Mouse (Mus musculus) CH12.LX (cell line): ENCODE data around the gene St7. TPM values are rescaled to one million over a fixed set of nuclear protein-coding genes. Genes with fewer than 3 reads are reported as not detected.
A peak's percentile ranks its signal among the peaks of the same experiment; 100 is the strongest.

Experiments
- DNase-seq: peaks from one replicate; pipeline ENCODE4 v3.0.0-alpha.2; 2013; ENCODE audit errors: extremely low read depth
- H3K27ac ChIP-seq: 2 replicates; pipeline ENCODE4 v1.5.1; 2012; ENCODE audit warnings: low read depth, mild to moderate bottlenecking, control low read depth, moderate library complexity; ENCODE audit not compliant: insufficient read depth
- H3K27me3 ChIP-seq: replicated peaks from 2 replicates; pipeline ENCODE3; 2012; ENCODE audit warnings: inconsistent platforms
- H3K36me3 ChIP-seq, 2 experiments: replicated peaks in 1 of 2; 2 replicates each; pipeline versions ENCODE3 to v1.6.1; 2012; ENCODE audit warnings: inconsistent platforms in 1 of 2, low read length in 1 of 2, mild to moderate bottlenecking in 1 of 2, mixed read lengths in 1 of 2, moderate library complexity in 1 of 2; ENCODE audit not compliant: control insufficient read depth in 1 of 2, insufficient read depth in 1 of 2
- H3K4me1 ChIP-seq, 2 experiments: 2 replicates each; pipeline ENCODE4 v1.6.1; 2012; ENCODE audit warnings: inconsistent platforms in 1 of 2, moderate library complexity in 1 of 2; ENCODE audit not compliant: insufficient read depth in 2 of 2, control insufficient read depth in 1 of 2
- H3K4me2 ChIP-seq: 2 replicates; pipeline ENCODE4 v1.6.1; 2012; ENCODE audit warnings: low read depth, mild to moderate bottlenecking, control low read depth; ENCODE audit not compliant: poor library complexity, insufficient read depth, severe bottlenecking
- H3K4me3 ChIP-seq, 3 experiments: fragments of 150-350 bp in 1 of 3; sonication (generic) in 1 of 3; replicated peaks in 1 of 3; 2 replicates each; pipeline versions ENCODE3 to v1.5.1; 2011 to 2012; ENCODE audit warnings: low read depth in 2 of 3, low read length in 2 of 3, mild to moderate bottlenecking in 2 of 3, moderate library complexity in 2 of 3, control low read depth in 1 of 3, improper control_type of control experiment in 1 of 3, inconsistent platforms in 1 of 3, mixed read lengths in 1 of 3; ENCODE audit not compliant: poor library complexity in 1 of 3
- H3K79me2 ChIP-seq: replicated peaks from 2 replicates; pipeline ENCODE4 v1.6.1; 2012; ENCODE audit warnings: mild to moderate bottlenecking, moderate library complexity; ENCODE audit not compliant: control insufficient read depth, poor library complexity, insufficient read depth, severe bottlenecking; ENCODE audit errors: extremely low read depth
- H3K9ac ChIP-seq: 2 replicates; pipeline ENCODE4 v1.6.1; 2012; ENCODE audit warnings: low read depth, mild to moderate bottlenecking, control low read depth, moderate library complexity; ENCODE audit not compliant: insufficient read depth
- H3K9me3 ChIP-seq: replicated peaks from 2 replicates; pipeline ENCODE3; 2012; ENCODE audit warnings: low read length, inconsistent platforms, mixed read lengths
- BHLHE40 ChIP-seq: IDR thresholded peaks from 2 replicates; pipeline ENCODE4 v1.6.1; 2011; ENCODE audit warnings: mild to moderate bottlenecking, low read depth, low read length, improper control_type of control experiment
- CHD1 ChIP-seq: IDR thresholded peaks from 2 replicates; pipeline ENCODE4 v1.6.1; 2012; ENCODE audit warnings: low read depth, low read length, improper control_type of control experiment, inconsistent platforms
- CHD2 ChIP-seq: IDR thresholded peaks from 2 replicates; pipeline ENCODE4 v1.6.1; 2011; ENCODE audit warnings: low read length, improper control_type of control experiment
- CTCF ChIP-seq, 2 experiments: IDR thresholded peaks in 1 of 2; conservative IDR thresholded peaks in 1 of 2; 2 replicates each; pipeline ENCODE4 v1.5.1; 2011 to 2012; ENCODE audit warnings: low read depth in 2 of 2, low read length in 2 of 2, improper control_type of control experiment in 1 of 2, inconsistent platforms in 1 of 2, mild to moderate bottlenecking in 1 of 2, moderate library complexity in 1 of 2
- E2F4 ChIP-seq: IDR thresholded peaks from 2 replicates; pipeline ENCODE4 v1.6.1; 2011; ENCODE audit warnings: low read depth, low read length, improper control_type of control experiment; ENCODE audit not compliant: insufficient replicate concordance
- EP300 ChIP-seq: IDR thresholded peaks from 2 replicates; pipeline ENCODE4 v1.6.1; 2011; ENCODE audit warnings: low read length, improper control_type of control experiment
- ETS1 ChIP-seq: conservative IDR thresholded peaks from 2 replicates; pipeline ENCODE4 v1.6.1; 2012; ENCODE audit warnings: low read depth, mild to moderate bottlenecking, inconsistent platforms, low read length, improper control_type of control experiment, moderate library complexity
- IRF4 ChIP-seq: IDR thresholded peaks from 2 replicates; pipeline ENCODE4 v1.6.1; 2014; ENCODE audit warnings: low read depth, mild to moderate bottlenecking, inconsistent platforms, low read length, improper control_type of control experiment
- JUND ChIP-seq: conservative IDR thresholded peaks from 2 replicates; pipeline ENCODE4 v1.6.1; 2011; ENCODE audit warnings: low read depth, low read length, improper control_type of control experiment
- KAT2A ChIP-seq: IDR thresholded peaks from 2 replicates; pipeline ENCODE4 v1.6.1; 2012; ENCODE audit warnings: low read length, improper control_type of control experiment, inconsistent platforms; ENCODE audit not compliant: insufficient replicate concordance
- MAFK ChIP-seq: IDR thresholded peaks from 2 replicates; pipeline ENCODE4 v1.6.1; 2011; ENCODE audit warnings: low read length, improper control_type of control experiment; ENCODE audit not compliant: insufficient replicate concordance
- MAX ChIP-seq: IDR thresholded peaks from 2 replicates; pipeline ENCODE4 v1.6.1; 2011; ENCODE audit warnings: low read length, improper control_type of control experiment
- MAZ ChIP-seq: IDR thresholded peaks from 2 replicates; pipeline ENCODE4 v1.6.1; 2012; ENCODE audit warnings: low read depth, mild to moderate bottlenecking, inconsistent platforms, low read length, improper control_type of control experiment, moderate library complexity
- MEF2A ChIP-seq: IDR thresholded peaks from 2 replicates; pipeline ENCODE4 v1.6.1; 2014; ENCODE audit warnings: low read depth, mild to moderate bottlenecking, inconsistent platforms, low read length, improper control_type of control experiment, borderline replicate concordance
- MXI1 ChIP-seq: IDR thresholded peaks from 2 replicates; pipeline ENCODE4 v1.6.1; 2011; ENCODE audit warnings: mild to moderate bottlenecking, low read depth, low read length, improper control_type of control experiment
- NRF1 ChIP-seq: IDR thresholded peaks from 2 replicates; pipeline ENCODE4 v1.6.1; 2014; ENCODE audit warnings: low read depth, mild to moderate bottlenecking, inconsistent platforms, low read length, improper control_type of control experiment, moderate library complexity
- PAX5 ChIP-seq: IDR thresholded peaks from 2 replicates; pipeline ENCODE4 v1.6.1; 2012; ENCODE audit warnings: low read length, inconsistent platforms, mixed read lengths
- POLR2A ChIP-seq: IDR thresholded peaks from 2 replicates; pipeline ENCODE4 v1.6.1; 2011; ENCODE audit warnings: low read depth, mild to moderate bottlenecking, improper control_type of control experiment, low read length
- POLR2AphosphoS2 ChIP-seq: IDR thresholded peaks from 2 replicates; pipeline ENCODE4 v1.6.1; 2011; ENCODE audit warnings: low read depth, low read length, improper control_type of control experiment
- RAD21 ChIP-seq: IDR thresholded peaks from 2 replicates; pipeline ENCODE4 v1.6.1; 2011; ENCODE audit warnings: low read depth, mild to moderate bottlenecking, low read length, improper control_type of control experiment, moderate library complexity
- RCOR1 ChIP-seq: conservative IDR thresholded peaks from 2 replicates; pipeline ENCODE4 v1.6.1; 2012; ENCODE audit warnings: low read depth, mild to moderate bottlenecking, inconsistent platforms, low read length, improper control_type of control experiment
- SIN3A ChIP-seq: IDR thresholded peaks from 2 replicates; pipeline ENCODE4 v1.6.1; 2012; ENCODE audit warnings: low read length, improper control_type of control experiment, inconsistent platforms
- SMC3 ChIP-seq: IDR thresholded peaks from 2 replicates; pipeline ENCODE4 v1.6.1; 2011; ENCODE audit warnings: low read depth, low read length, improper control_type of control experiment
- TBP ChIP-seq: conservative IDR thresholded peaks from 2 replicates; pipeline ENCODE4 v1.6.1; 2011; ENCODE audit warnings: low read depth, low read length, improper control_type of control experiment
- TCF12 ChIP-seq: IDR thresholded peaks from 2 replicates; pipeline ENCODE4 v1.6.1; 2014; ENCODE audit warnings: low read depth, mild to moderate bottlenecking, inconsistent platforms, low read length, improper control_type of control experiment
- UBTF ChIP-seq: IDR thresholded peaks from 2 replicates; pipeline ENCODE4 v1.6.1; 2012; ENCODE audit warnings: low read depth, mild to moderate bottlenecking, inconsistent platforms, low read length, improper control_type of control experiment, moderate library complexity
- USF1 ChIP-seq: IDR thresholded peaks from 2 replicates; pipeline ENCODE4 v1.6.1; 2014; ENCODE audit warnings: low read depth, mild to moderate bottlenecking, inconsistent platforms, low read length, improper control_type of control experiment
- USF2 ChIP-seq: conservative IDR thresholded peaks from 2 replicates; pipeline ENCODE4 v1.6.1; 2011; ENCODE audit warnings: low read depth, low read length, improper control_type of control experiment
- ZC3H11A ChIP-seq: IDR thresholded peaks from 2 replicates; pipeline ENCODE4 v1.6.1; 2012; ENCODE audit warnings: low read depth, mild to moderate bottlenecking, inconsistent platforms, low read length, improper control_type of control experiment
- ZMIZ1 ChIP-seq: IDR thresholded peaks from 2 replicates; pipeline ENCODE4 v1.6.1; 2012; ENCODE audit warnings: low read depth, mild to moderate bottlenecking, inconsistent platforms, low read length, improper control_type of control experiment
- ZNF384 ChIP-seq: IDR thresholded peaks from 2 replicates; pipeline ENCODE4 v1.6.1; 2012; ENCODE audit warnings: low read depth, low read length, improper control_type of control experiment, inconsistent platforms
- dilution Hi-C: fragments of 300-500 bp; cut with MboI; formaldehyde crosslinking; loops from 2 replicates; pipeline ENCODE4 v1.14.3; 2020; ENCODE audit warnings: low sequenced_read_pairs; ENCODE audit not compliant: extremely low pct_unique_long_range_greater_than_20kb, extremely low pct_ligation_motif_present
- in situ Hi-C: fragments of 300-500 bp; cut with MboI; formaldehyde crosslinking; loops from 3 replicates; pipeline ENCODE4 v1.14.3; 2019; ENCODE audit warnings: low sequenced_read_pairs, low pct_ligation_motif_present, low pct_unique_long_range_greater_than_20kb, mixed read lengths
- polyA plus RNA-seq: library from polyadenylated mRNA; unstranded; fragments of >175 nt; gene quantifications from 2 replicates; pipeline ENCODE4 v1.2.1, GENCODE M21; 2012; ENCODE audit warnings: low read depth; ENCODE audit not compliant: insufficient read length
- total RNA-seq, 2 experiments: library from RNA; depleted of rRNA; stranded (reverse); fragments of 300-350 nt in 1 of 2; fragments of >200 nt in 1 of 2; gene quantifications; 2 replicates each; pipeline ENCODE4 v1.2.3; 2012 to 2014

The St7 gene
- total and polyA plus RNA-seq, 3 experiments = 33.9 to 64.1 (median 35.3) TPM

DNA sequence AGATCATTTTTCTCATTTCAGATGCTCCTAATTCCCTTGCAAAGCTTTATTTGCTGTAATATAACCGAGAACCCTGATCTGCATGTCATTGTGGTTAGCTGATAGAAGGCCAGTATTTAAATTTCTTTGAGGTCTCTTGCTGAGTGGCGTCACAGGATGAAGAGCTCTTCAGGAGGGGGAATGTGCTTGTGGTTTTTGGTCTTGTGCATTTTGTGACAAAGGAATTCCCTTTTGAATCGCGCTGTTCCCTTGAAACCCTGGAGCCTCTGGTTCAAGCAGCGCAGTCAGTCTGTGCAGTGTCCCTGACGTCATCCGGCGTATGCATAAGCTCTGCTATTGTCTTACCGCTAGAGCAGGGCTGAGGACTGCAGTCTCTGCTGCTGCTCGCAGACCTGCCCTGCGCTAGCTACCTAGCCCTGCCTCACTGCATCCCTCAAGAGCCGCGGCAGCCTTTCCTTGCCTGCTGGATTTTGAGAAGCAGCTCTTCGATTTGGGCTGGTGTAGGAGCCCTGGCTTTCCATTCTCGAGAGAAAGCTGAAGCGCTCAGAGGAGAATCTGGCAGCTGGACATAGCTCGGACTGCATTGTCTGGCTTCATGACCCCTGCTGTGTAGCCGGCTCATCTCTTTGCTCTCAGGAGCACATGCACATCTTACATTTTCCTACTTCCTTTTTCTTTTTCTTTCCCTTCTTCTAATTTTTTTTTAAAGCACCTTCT, 56.3 kb downstream of the St7 start (continued):
- TF ChIP-seq MAFK = peak; percentile 69; the same call in 1 of the 2 replicates
- TF ChIP-seq POLR2AphosphoS2 = no peak
- TF ChIP-seq POLR2A = peak; percentile 64
- peak; percentile 68 for TF ChIP-seq MAZ
- no peak for TF ChIP-seq CHD1
- no peak for TF ChIP-seq UBTF
- no peak; the same call in 1 of the 2 replicates for TF ChIP-seq RAD21
- TF ChIP-seq ETS1 = peak; percentile 98
- peak; percentile 37; the same call in 1 of the 2 replicates for TF ChIP-seq CHD2
- TF ChIP-seq MXI1 = peak; percentile 53; the same call in 1 of the 2 replicates
- no peak; the same call in none of the 2 replicates for TF ChIP-seq MAX
- no peak for TF ChIP-seq CTCF (conservative IDR thresholded peaks at IDR 0.05 in 1 of 2, IDR thresholded peaks at IDR 0.05 in 1 of 2; ENCODE audit: low read depth in 2 of 2, low read length in 2 of 2)
- no peak for TF ChIP-seq TBP

- Histone ChIP-seq H3K27me3 (no peaks in the 10 kb centered on the region), H3K4me1 (peaks cover 14 to 60% of the 10 kb centered on the region in 2 experiments), H3K79me2 (peaks cover 27% of the 10 kb centered on the region), H3K9me3 (no peaks in the 10 kb centered on the region), H3K4me3 (peak overlapping the region; percentile 53 to 62 (median 55)), H3K27ac (peak overlapping the region; percentile 79; the same call in 1 of the 2 replicates), H3K9ac (peak overlapping the region; percentile 44; the same call in 1 of the 2 replicates), H3K4me2 (peak overlapping the region; percentile 24; the same call in 1 of the 2 replicates), H3K36me3 (peaks cover 2 to 13% of the 10 kb centered on the region in 2 experiments)
- in situ Hi-C loops = loop anchor here (25.0 kb wide), 1 partner anchor 688 kb away; no protein-coding TSS in a partner anchor
- dilution Hi-C loops = no loop called here
- TF ChIP-seq SIN3A (peak; percentile 82), IRF4 (peak; percentile 83), USF1 (no peak), RCOR1 (0 out of 2 replicates have a peak, but pooled peaks have one; percentile 55), ZC3H11A (no peak), TBP (peak; percentile 55; the same call in 1 of the 2 replicates), USF2 (no peak), PAX5 (no peak), RAD21 (no peak), UBTF (no peak), TCF12 (peak; percentile 68; the same call in 1 of the 2 replicates), MXI1 (no peak), NRF1 (no peak), MAFK (peak; percentile 70; the same call in 1 of the 2 replicates), JUND (no peak), MAZ (no peak), CHD2 (0 out of 2 replicates have a peak, but pooled peaks have one; percentile 30), CHD1 (no peak), MEF2A (peak; percentile 80), POLR2AphosphoS2 (no peak), ZMIZ1 (no peak; the same call in 1 of the 2 replicates), ZNF384 (0 out of 2 replicates have a peak, but pooled peaks have one; percentile 25), E2F4 (no peak), KAT2A (no peak), ETS1 (peak; percentile 88), EP300 (peak; percentile 85), POLR2A (no peak), BHLHE40 (peak; percentile 63), SMC3 (peak; percentile 23; the same call in 1 of the 2 replicates)
- DNase-seq = peak; percentile 88
Measured at GRCm38 (mm10) chr6:17749596-17749995, 56.9 kb downstream of the St7 start.
